Mouse (Mus musculus): ENCODE data around the gene Tnni1. TPM values are rescaled to one million over a fixed set of nuclear protein-coding genes. Genes with fewer than 3 reads are reported as not detected.
A peak's percentile ranks its signal among the peaks of the same experiment; 100 is the strongest.

The Tnni1 gene
- polyA plus RNA-seq, 1 experiment from 2014 or later = 3.4 TPM

- H3K36me3 ChIP-seq (ENCODE audit: control insufficient read depth, insufficient read depth, low read length) = no peaks in the 10 kb centered on the region
- no peak overlapping the region for H3K9ac ChIP-seq (replicated peaks; ENCODE audit: low read depth, low read length)
- H3K4me1 ChIP-seq (ENCODE audit: control insufficient read depth, insufficient read depth, low read length) = peaks cover 1% of the 10 kb centered on the region; the same call in 1 of the 2 replicates
- no peak overlapping the region for H3K4me3 ChIP-seq (ENCODE audit: low read depth, low read length)
- no peak for ATAC-seq (ENCODE audit: low read depth)
- H3K27ac ChIP-seq (ENCODE audit: low read depth, low read length) = no peak overlapping the region
- no peaks in the 10 kb centered on the region for H3K27me3 ChIP-seq (ENCODE audit: control insufficient read depth, insufficient read depth, low read length)
- H3K4me2 ChIP-seq (ENCODE audit: low read depth, low read length) = no peak overlapping the region
- no peaks in the 10 kb centered on the region for H3K9me3 ChIP-seq (ENCODE audit: control insufficient read depth, low read length)
Observed at GRCm38 (mm10) chr1:135776596-135776995, 2.6 kb upstream of the Tnni1 start.

GRCm38 (mm10) chr1:135777046-135777445 lies 2.2 kb upstream of the Tnni1 start:
- no peak overlapping the region for H3K4me3 ChIP-seq (ENCODE audit: low read depth, low read length)
- 100% methylated on average over 1 of the region's 1 CpGs for WGBS
- no peak overlapping the region for H3K9ac ChIP-seq (replicated peaks; ENCODE audit: low read depth, low read length)
- no peak overlapping the region for H3K27ac ChIP-seq (ENCODE audit: low read depth, low read length)
- H3K36me3 ChIP-seq (ENCODE audit: control insufficient read depth, insufficient read depth, low read length) = no peaks in the 10 kb centered on the region
- H3K4me1 ChIP-seq (ENCODE audit: control insufficient read depth, insufficient read depth, low read length) = no peaks in the 10 kb centered on the region
- no peaks in the 10 kb centered on the region for H3K27me3 ChIP-seq (ENCODE audit: control insufficient read depth, insufficient read depth, low read length)
- no peak overlapping the region for H3K4me2 ChIP-seq (ENCODE audit: low read depth, low read length)
- H3K9me3 ChIP-seq (ENCODE audit: control insufficient read depth, low read length) = no peaks in the 10 kb centered on the region
- no peak for ATAC-seq (ENCODE audit: low read depth)

GRCm38 (mm10) chr1:135780649-135781048 lies 1.4 kb downstream of the Tnni1 start:
- Histone ChIP-seq H3K4me1 (ENCODE audit: control insufficient read depth, insufficient read depth, low read length) (no peaks in the 10 kb centered on the region), H3K36me3 (ENCODE audit: control insufficient read depth, insufficient read depth, low read length) (no peaks in the 10 kb centered on the region), H3K4me2 (ENCODE audit: low read depth, low read length) (no peak overlapping the region), H3K27ac (ENCODE audit: low read depth, low read length) (no peak overlapping the region), H3K9ac (replicated peaks; ENCODE audit: low read depth, low read length) (no peak overlapping the region), H3K4me3 (ENCODE audit: low read depth, low read length) (no peak overlapping the region), H3K9me3 (ENCODE audit: control insufficient read depth, low read length) (no peaks in the 10 kb centered on the region), H3K27me3 (ENCODE audit: control insufficient read depth, insufficient read depth, low read length) (no peaks in the 10 kb centered on the region)
- 0 out of 2 replicates have a peak, but pooled peaks have one; percentile 9 for ATAC-seq (ENCODE audit: low read depth)
- 19% methylated on average over 4 of the region's 4 CpGs for WGBS

GRCm38 (mm10) chr1:135781220-135781619 lies 2.0 kb downstream of the Tnni1 start:
- Histone ChIP-seq H3K9ac (replicated peaks; ENCODE audit: low read depth, low read length) (no peak overlapping the region; the same call in 1 of the 2 replicates), H3K9me3 (ENCODE audit: control insufficient read depth, low read length) (no peaks in the 10 kb centered on the region), H3K4me3 (ENCODE audit: low read depth, low read length) (no peak overlapping the region), H3K36me3 (ENCODE audit: control insufficient read depth, insufficient read depth, low read length) (no peaks in the 10 kb centered on the region), H3K27ac (ENCODE audit: low read depth, low read length) (no peak overlapping the region), H3K4me2 (ENCODE audit: low read depth, low read length) (no peak overlapping the region), H3K4me1 (ENCODE audit: control insufficient read depth, insufficient read depth, low read length) (no peaks in the 10 kb centered on the region), H3K27me3 (ENCODE audit: control insufficient read depth, insufficient read depth, low read length) (no peaks in the 10 kb centered on the region)
- 6% methylated on average over 13 of the region's 13 CpGs for WGBS
- peak; percentile 67; the same call in 1 of the 2 replicates for ATAC-seq (ENCODE audit: low read depth)

- ATAC-seq (ENCODE audit: low read depth) = no peak
- H3K4me2 ChIP-seq (ENCODE audit: low read depth, low read length) = no peak overlapping the region
- H3K9ac ChIP-seq (replicated peaks; ENCODE audit: low read depth, low read length) = no peak overlapping the region
- no peak overlapping the region for H3K4me3 ChIP-seq (ENCODE audit: low read depth, low read length)
- 21% methylated on average over 10 of the region's 10 CpGs for WGBS
- H3K27ac ChIP-seq (ENCODE audit: low read depth, low read length) = no peak overlapping the region
- no peaks in the 10 kb centered on the region for H3K27me3 ChIP-seq (ENCODE audit: control insufficient read depth, insufficient read depth, low read length)
- no peaks in the 10 kb centered on the region for H3K4me1 ChIP-seq (ENCODE audit: control insufficient read depth, insufficient read depth, low read length)
- H3K36me3 ChIP-seq (ENCODE audit: control insufficient read depth, insufficient read depth, low read length) = no peaks in the 10 kb centered on the region
- H3K9me3 ChIP-seq (ENCODE audit: control insufficient read depth, low read length) = no peaks in the 10 kb centered on the region
Observed at GRCm38 (mm10) chr1:135782816-135783215, 3.6 kb downstream of the Tnni1 start.

- no peak overlapping the region for H3K9ac ChIP-seq (replicated peaks; ENCODE audit: low read depth, low read length)
- H3K27me3 ChIP-seq (ENCODE audit: control insufficient read depth, insufficient read depth, low read length) = no peaks in the 10 kb centered on the region
- H3K9me3 ChIP-seq (ENCODE audit: control insufficient read depth, low read length) = no peaks in the 10 kb centered on the region
- no peaks in the 10 kb centered on the region for H3K4me1 ChIP-seq (ENCODE audit: control insufficient read depth, insufficient read depth, low read length)
- no peak overlapping the region for H3K4me2 ChIP-seq (ENCODE audit: low read depth, low read length)
- no peaks in the 10 kb centered on the region for H3K36me3 ChIP-seq (ENCODE audit: control insufficient read depth, insufficient read depth, low read length)
- WGBS = 45% methylated on average over 3 of the region's 3 CpGs
- peak; percentile 50; the same call in 1 of the 2 replicates for ATAC-seq (ENCODE audit: low read depth)
- no peak overlapping the region for H3K27ac ChIP-seq (ENCODE audit: low read depth, low read length)
- no peak overlapping the region for H3K4me3 ChIP-seq (ENCODE audit: low read depth, low read length)
Observed at GRCm38 (mm10) chr1:135787799-135788198, 8.6 kb downstream of the Tnni1 start.

- H3K9ac ChIP-seq (replicated peaks; ENCODE audit: low read depth, low read length) = no peak overlapping the region
- H3K4me2 ChIP-seq (ENCODE audit: low read depth, low read length) = 0 out of 2 replicates have a peak overlapping the region, but pooled peaks have one; percentile 8
- no peaks in the 10 kb centered on the region for H3K36me3 ChIP-seq (ENCODE audit: control insufficient read depth, insufficient read depth, low read length)
- 23% methylated on average over 10 of the region's 10 CpGs for WGBS
- no peak overlapping the region for H3K27ac ChIP-seq (ENCODE audit: low read depth, low read length)
- ATAC-seq (ENCODE audit: low read depth) = no peak
- H3K4me1 ChIP-seq (ENCODE audit: control insufficient read depth, insufficient read depth, low read length) = no peaks in the 10 kb centered on the region
- H3K4me3 ChIP-seq (ENCODE audit: low read depth, low read length) = no peak overlapping the region
- no peaks in the 10 kb centered on the region for H3K27me3 ChIP-seq (ENCODE audit: control insufficient read depth, insufficient read depth, low read length)
- H3K9me3 ChIP-seq (ENCODE audit: control insufficient read depth, low read length) = no peaks in the 10 kb centered on the region
Observed at GRCm38 (mm10) chr1:135788708-135789107, 9.5 kb downstream of the Tnni1 start.

GRCm38 (mm10) chr1:135789815-135790214 lies 10.6 kb downstream of the Tnni1 start:
- no peak overlapping the region for H3K4me2 ChIP-seq (ENCODE audit: low read depth, low read length)
- ATAC-seq (ENCODE audit: low read depth) = peak; percentile 21; the same call in 1 of the 2 replicates
- no peak overlapping the region for H3K27ac ChIP-seq (ENCODE audit: low read depth, low read length)
- no peaks in the 10 kb centered on the region for H3K4me1 ChIP-seq (ENCODE audit: control insufficient read depth, insufficient read depth, low read length)
- H3K27me3 ChIP-seq (ENCODE audit: control insufficient read depth, insufficient read depth, low read length) = no peaks in the 10 kb centered on the region
- no peaks in the 10 kb centered on the region for H3K36me3 ChIP-seq (ENCODE audit: control insufficient read depth, insufficient read depth, low read length)
- 7% methylated on average over 5 of the region's 5 CpGs for WGBS
- H3K4me3 ChIP-seq (ENCODE audit: low read depth, low read length) = no peak overlapping the region
- no peaks in the 10 kb centered on the region for H3K9me3 ChIP-seq (ENCODE audit: control insufficient read depth, low read length)
- H3K9ac ChIP-seq (replicated peaks; ENCODE audit: low read depth, low read length) = no peak overlapping the region

GRCm38 (mm10) chr1:135792143-135792939 lies 13.1 kb downstream of the Tnni1 start:
- H3K36me3 ChIP-seq (ENCODE audit: control insufficient read depth, insufficient read depth, low read length) = no peaks in the 10 kb centered on the region
- WGBS = 66% methylated on average over 13 of the region's 13 CpGs
- H3K4me3 ChIP-seq (ENCODE audit: low read depth, low read length) = no peak overlapping the region
- H3K27me3 ChIP-seq (ENCODE audit: control insufficient read depth, insufficient read depth, low read length) = no peaks in the 10 kb centered on the region
- no peaks in the 10 kb centered on the region for H3K9me3 ChIP-seq (ENCODE audit: control insufficient read depth, low read length)
- no peak overlapping the region for H3K9ac ChIP-seq (replicated peaks; ENCODE audit: low read depth, low read length)
- no peak overlapping the region for H3K27ac ChIP-seq (ENCODE audit: low read depth, low read length)
- H3K4me2 ChIP-seq (ENCODE audit: low read depth, low read length) = no peak overlapping the region
- ATAC-seq (ENCODE audit: low read depth) = no peak
- H3K4me1 ChIP-seq (ENCODE audit: control insufficient read depth, insufficient read depth, low read length) = no peaks in the 10 kb centered on the region

Data from neural tube, embryonic 14.5 days (tissue).